Mouse (Mus musculus) myocyte (in vitro differentiated cells): ENCODE data around the gene Ube2g2. TPM values are rescaled to one million over a fixed set of nuclear protein-coding genes. Genes with fewer than 3 reads are reported as not detected.

Experiments used
- H3K27me3 ChIP-seq: one replicate; pipeline ENCODE4 v1.6.1; 2011; ENCODE audit not compliant: control insufficient read depth, insufficient read depth, insufficient read length
- H3K36me3 ChIP-seq: one replicate; pipeline ENCODE4 v1.6.1; 2011; ENCODE audit not compliant: control insufficient read depth, insufficient read depth
- H3K4me2 ChIP-seq: one replicate; pipeline ENCODE4 v1.6.1; 2011; ENCODE audit warnings: low read depth, control low read depth
- H3K4me3 ChIP-seq: one replicate; pipeline ENCODE4 v1.5.1; 2011; ENCODE audit warnings: mild to moderate bottlenecking, control low read depth, moderate library complexity
- H3K79me2 ChIP-seq: one replicate; pipeline ENCODE4 v1.6.1; 2011; ENCODE audit not compliant: control insufficient read depth, insufficient read depth
- H3ac ChIP-seq: one replicate; pipeline ENCODE4 v1.6.1; 2011; ENCODE audit not compliant: control insufficient read depth, insufficient read length
- CEBPB ChIP-seq: IDR thresholded peaks from 2 replicates; pipeline ENCODE4 v1.6.1; 2011; ENCODE audit warnings: mild to moderate bottlenecking, moderate library complexity; ENCODE audit not compliant: poor library complexity, insufficient read depth, severe bottlenecking
- E2F4 ChIP-seq: IDR thresholded peaks from one replicate; pipeline ENCODE4 v1.6.1; 2011; ENCODE audit warnings: mild to moderate bottlenecking, control low read depth, moderate library complexity; ENCODE audit not compliant: insufficient read depth
- MAX ChIP-seq: IDR thresholded peaks from one replicate; pipeline ENCODE4 v1.6.1; 2011; ENCODE audit warnings: low read depth, mild to moderate bottlenecking, control low read depth
- MYOD1 ChIP-seq, 3 experiments: IDR thresholded peaks; one replicate each; pipeline ENCODE4 v1.6.1; 2011; ENCODE audit warnings: control low read depth in 2 of 3, low read depth in 2 of 3, mild to moderate bottlenecking in 2 of 3, moderate library complexity in 1 of 3; ENCODE audit not compliant: insufficient read length in 2 of 3, control insufficient read depth in 1 of 3
- MYOG ChIP-seq, 3 experiments: IDR thresholded peaks; one replicate each; pipeline ENCODE4 v1.6.1; 2011; ENCODE audit warnings: control low read depth in 2 of 3, low read depth in 2 of 3, mild to moderate bottlenecking in 2 of 3; ENCODE audit not compliant: insufficient read length in 2 of 3, control insufficient read depth in 1 of 3, insufficient read depth in 1 of 3
- POLR2A ChIP-seq: IDR thresholded peaks from one replicate; pipeline ENCODE4 v1.6.1; 2011; ENCODE audit warnings: low read depth, mild to moderate bottlenecking, control low read depth, moderate library complexity; ENCODE audit not compliant: insufficient read length
- POLR2AphosphoS2 ChIP-seq: IDR thresholded peaks from one replicate; pipeline ENCODE4 v1.6.1; 2011; ENCODE audit warnings: low read depth, control low read depth; ENCODE audit not compliant: insufficient read length
- REST ChIP-seq: IDR thresholded peaks from one replicate; pipeline ENCODE4 v1.6.1; 2011; ENCODE audit warnings: mild to moderate bottlenecking, control low read depth, moderate library complexity; ENCODE audit not compliant: insufficient read depth, insufficient read length
- SRF ChIP-seq: IDR thresholded peaks from one replicate; pipeline ENCODE4 v1.6.1; 2011; ENCODE audit warnings: low read depth; ENCODE audit not compliant: control insufficient read depth, insufficient read length
- TCF12 ChIP-seq: IDR thresholded peaks from one replicate; pipeline ENCODE4 v1.6.1; 2011; ENCODE audit warnings: mild to moderate bottlenecking, control low read depth; ENCODE audit not compliant: poor library complexity, insufficient read depth, severe bottlenecking
- TCF3 ChIP-seq: IDR thresholded peaks from one replicate; pipeline ENCODE4 v1.6.1; 2011; ENCODE audit warnings: low read depth, control low read depth; ENCODE audit not compliant: insufficient read length
- USF1 ChIP-seq: IDR thresholded peaks from one replicate; pipeline ENCODE4 v1.6.1; 2011; ENCODE audit warnings: low read depth, mild to moderate bottlenecking, control low read depth, moderate library complexity
- polyA plus RNA-seq: library from polyadenylated mRNA; unstranded; fragments of >200 nt; fragmentation: generic; extraction: Trizol; gene quantifications from one replicate; pipeline ENCODE4 v1.2.1, GENCODE M21; 2012; ENCODE audit warnings: missing spikeins

Gene Ube2g2
- polyA plus RNA-seq, 1 experiment: 181 TPM

DNA sequence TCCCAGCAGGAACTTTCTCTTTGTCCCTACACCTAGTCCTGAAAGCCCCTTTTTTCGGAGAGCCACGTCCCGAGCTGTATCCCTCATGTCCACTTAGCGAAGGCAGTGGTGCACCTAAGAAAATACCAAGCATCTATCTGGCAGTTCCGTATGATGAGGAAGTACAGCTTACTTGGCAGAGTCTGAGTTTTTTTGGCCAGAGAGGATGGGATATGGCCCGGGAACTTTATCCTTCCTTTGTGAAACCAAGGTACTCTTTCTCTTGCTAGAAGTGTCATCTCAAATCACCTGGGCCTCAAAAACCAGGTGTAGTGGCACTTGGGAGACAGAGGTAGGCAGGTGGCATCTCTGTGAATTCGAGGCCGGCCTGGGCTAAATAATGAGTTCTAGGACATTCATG lies 529 bp upstream of the Ube2g2 start:
- Histone ChIP-seq H3K4me2 (peak overlapping the region; percentile 76), H3K27me3 (no peaks in the 10 kb centered on the region), H3K79me2 (peaks cover 31% of the 10 kb centered on the region), H3ac (peak overlapping the region; percentile 60), H3K4me3 (peak overlapping the region; percentile 83), H3K36me3 (peaks cover 20% of the 10 kb centered on the region)
- TF ChIP-seq MYOG (IDR thresholded peaks at IDR 0.05; ENCODE audit: control insufficient read depth in 1 of 3, insufficient read depth in 1 of 3, insufficient read length in 2 of 3, low read depth in 2 of 3): no peak
- TF ChIP-seq POLR2AphosphoS2: no peak
- no peak for TF ChIP-seq SRF
- no peak for TF ChIP-seq REST
- no peak for TF ChIP-seq MAX
- no peak for TF ChIP-seq CEBPB
- TF ChIP-seq TCF3: no peak
- TF ChIP-seq POLR2A: no peak
- no peak for TF ChIP-seq MYOD1 (IDR thresholded peaks at IDR 0.05; ENCODE audit: control insufficient read depth in 1 of 3, insufficient read length in 2 of 3, low read depth in 2 of 3)
- no peak for TF ChIP-seq E2F4
- no peak for TF ChIP-seq USF1
- no peak for TF ChIP-seq TCF12

DNA sequence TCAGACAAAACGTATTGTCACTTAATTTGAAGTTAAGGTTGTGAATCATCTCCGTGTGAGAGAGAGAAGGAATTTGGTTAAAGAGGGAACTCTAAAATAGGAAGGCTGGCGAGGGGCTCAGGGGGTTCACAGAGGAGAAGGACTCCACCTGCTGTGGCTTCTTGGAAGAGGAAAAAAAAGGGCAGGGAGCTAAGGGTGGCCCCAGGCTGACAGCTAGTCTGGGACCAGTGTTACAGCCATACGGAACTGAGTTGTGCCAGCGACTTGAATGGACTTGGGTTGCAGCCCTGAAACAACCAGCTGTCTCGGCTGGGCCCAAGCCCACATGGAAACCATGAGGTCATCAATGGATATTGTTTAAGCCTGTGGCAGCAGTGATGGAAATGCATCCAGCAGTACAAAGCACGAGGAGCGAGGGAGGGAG lies 1.0 kb downstream of the Ube2g2 start:
- TF ChIP-seq USF1: no peak
- peak; percentile 7 for TF ChIP-seq TCF3
- TF ChIP-seq REST: no peak
- peak; percentile 73 for TF ChIP-seq POLR2A
- TF ChIP-seq MYOD1 (IDR thresholded peaks at IDR 0.05; ENCODE audit: control insufficient read depth in 1 of 3, insufficient read length in 2 of 3, low read depth in 2 of 3): peak; percentile 58 to 89 (median 79)
- TF ChIP-seq POLR2AphosphoS2: peak; percentile 82
- TF ChIP-seq SRF: no peak
- peak; percentile 62 to 92 (median 78) for TF ChIP-seq MYOG (IDR thresholded peaks at IDR 0.05; ENCODE audit: control insufficient read depth in 1 of 3, insufficient read depth in 1 of 3, insufficient read length in 2 of 3, low read depth in 2 of 3)
- TF ChIP-seq TCF12: peak; percentile 44
- TF ChIP-seq E2F4: no peak
- peak; percentile 58 for TF ChIP-seq MAX
- Histone ChIP-seq H3K36me3 (peaks cover 5% of the 10 kb centered on the region), H3K27me3 (no peaks in the 10 kb centered on the region), H3K79me2 (peaks cover 47% of the 10 kb centered on the region), H3K4me3 (peak overlapping the region; percentile 83), H3ac (peak overlapping the region; percentile 60), H3K4me2 (peak overlapping the region; percentile 74)

- Histone ChIP-seq H3K36me3 (no peaks in the 10 kb centered on the region), H3K27me3 (no peaks in the 10 kb centered on the region), H3K4me3 (peak overlapping the region; percentile 83), H3K79me2 (peaks cover 54% of the 10 kb centered on the region), H3K4me2 (peak overlapping the region; percentile 74), H3ac (no peak overlapping the region)
- no peak for TF ChIP-seq SRF
- no peak for TF ChIP-seq E2F4
- TF ChIP-seq USF1: no peak
- TF ChIP-seq POLR2A: peak; percentile 28
- TF ChIP-seq CEBPB: peak; percentile 94
Observed at GRCm38 (mm10) chr10:77623639-77624400, 1.7 kb downstream of the Ube2g2 start.

DNA sequence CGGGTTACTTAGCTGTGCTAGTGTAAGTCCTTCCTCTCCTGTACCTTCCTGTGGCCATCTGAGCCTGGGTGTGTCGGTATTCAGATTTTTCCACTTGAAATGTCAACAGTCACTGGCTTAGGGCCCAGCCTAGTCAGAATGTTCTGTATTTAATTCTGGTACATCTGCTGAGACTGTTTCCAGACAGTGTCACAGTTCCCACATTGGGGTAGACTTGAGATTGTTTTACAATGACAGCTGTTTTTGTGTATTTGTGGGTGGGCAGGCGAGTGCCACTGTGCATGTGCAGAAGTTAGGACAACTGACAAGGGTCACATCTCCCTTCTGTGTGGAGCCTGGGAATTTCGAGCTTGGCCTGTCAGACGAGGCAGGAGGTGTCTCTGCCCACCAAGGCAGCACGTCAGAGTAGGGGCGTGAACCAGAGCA lies 2.5 kb downstream of the Ube2g2 start:
- H3K27me3 ChIP-seq: no peaks in the 10 kb centered on the region
- TF ChIP-seq REST: no peak
- no peak for TF ChIP-seq TCF3
- peak in 2 of 3 experiments; percentile 18 to 77 for TF ChIP-seq MYOG (IDR thresholded peaks at IDR 0.05; ENCODE audit: control insufficient read depth in 1 of 3, insufficient read depth in 1 of 3, insufficient read length in 2 of 3, low read depth in 2 of 3)
- TF ChIP-seq POLR2A: no peak
- TF ChIP-seq TCF12: peak; percentile 56
- TF ChIP-seq SRF: no peak
- peak; percentile 37 for TF ChIP-seq POLR2AphosphoS2
- TF ChIP-seq MYOD1 (IDR thresholded peaks at IDR 0.05; ENCODE audit: control insufficient read depth in 1 of 3, insufficient read length in 2 of 3, low read depth in 2 of 3): peak in 2 of 3 experiments; percentile 35 to 71
- no peak for TF ChIP-seq E2F4
- no peak for TF ChIP-seq MAX
- no peak for TF ChIP-seq CEBPB
- TF ChIP-seq USF1: no peak
- peak overlapping the region; percentile 74 for H3K4me2 ChIP-seq
- H3K79me2 ChIP-seq: peaks cover 62% of the 10 kb centered on the region
- no peak overlapping the region for H3ac ChIP-seq
- peak overlapping the region; percentile 83 for H3K4me3 ChIP-seq
- no peaks in the 10 kb centered on the region for H3K36me3 ChIP-seq
